Mouse (Mus musculus) kidney, postnatal 0 days (tissue): ENCODE data around the gene Fbxo41. TPM values are rescaled to one million over a fixed set of nuclear protein-coding genes. Genes with fewer than 3 reads are reported as not detected.

Experiments
- ATAC-seq: fragments of 200-750 bp; cut with Nextera tagmentation; replicated peaks from 2 replicates; pipeline ENCODE4 v1.8.0; 2017; ENCODE audit warnings: low read depth, moderate number of reproducible peaks, moderate TSS enrichment, moderate library complexity; ENCODE audit not compliant: low FRiP score
- DNase-seq: peaks from one replicate; pipeline ENCODE4 v3.0.0-alpha.2; 2016; ENCODE audit warnings: low spot score
- H3K27ac ChIP-seq: fragments of 300-500 bp; sonication (generic); 2 replicates; pipeline ENCODE4 v1.5.1; 2014; ENCODE audit warnings: mild to moderate bottlenecking
- H3K27me3 ChIP-seq: fragments of 300-500 bp; sonication (generic); 2 replicates; pipeline ENCODE4 v1.6.1; 2014; ENCODE audit warnings: low read length, mixed read lengths; ENCODE audit not compliant: insufficient read depth
- H3K36me3 ChIP-seq: fragments of 300-500 bp; sonication (generic); 2 replicates; pipeline ENCODE4 v1.6.1; 2014; ENCODE audit warnings: low read length, mixed read lengths; ENCODE audit not compliant: insufficient read depth
- H3K4me1 ChIP-seq: fragments of 300-500 bp; sonication (generic); replicated peaks from 2 replicates; pipeline ENCODE4 v1.6.1; 2014; ENCODE audit warnings: antibody characterized with exemption, low read length, mixed read lengths; ENCODE audit not compliant: insufficient read depth
- H3K4me2 ChIP-seq: fragments of 300-500 bp; sonication (generic); 2 replicates; pipeline ENCODE4 v1.6.1; 2014; ENCODE audit warnings: mild to moderate bottlenecking, low read length, moderate library complexity, mixed read lengths
- H3K4me3 ChIP-seq: fragments of 300-500 bp; sonication (generic); replicated peaks from 2 replicates; pipeline ENCODE4 v1.5.1; 2014; ENCODE audit warnings: low read depth, low read length
- H3K9ac ChIP-seq: fragments of 300-500 bp; sonication (generic); 2 replicates; pipeline ENCODE4 v1.6.1; 2014; ENCODE audit warnings: low read depth, low read length
- H3K9me3 ChIP-seq: fragments of 300-500 bp; sonication (generic); replicated peaks from 2 replicates; pipeline ENCODE4 v1.6.1; 2016; ENCODE audit warnings: low read length, inconsistent platforms, mixed read lengths
- CTCF ChIP-seq: IDR thresholded peaks from 2 replicates; pipeline ENCODE4 v1.5.1; 2016; ENCODE audit warnings: antibody characterized with exemption, low read depth, mild to moderate bottlenecking, moderate library complexity
- WGBS: fragments of 180-500 bp; shearing (Covaris S2); extraction: QIAGEN DNeasy Blood & Tissue Kit; methylation state at CpG from one replicate; pipeline ENCODE4 v1.1.7; 2014; 5-methylcytosine and 5-hydroxymethylcytosine counted together
- polyA plus RNA-seq: library from polyadenylated mRNA; unstranded; fragments of >200 nt; fragmentation: Nextera tagmentation; extraction: Ambion mirVana; gene quantifications from 2 replicates; pipeline ENCODE4 v1.2.1, GENCODE M21; 2015

Fbxo41 gene
- polyA plus RNA-seq, 1 experiment from 2014 or later, result 0.04 TPM

GRCm38 (mm10) chr6:85510476-85510875, 7.7 kb upstream of the Fbxo41 start:
- Histone ChIP-seq H3K27ac (no peak overlapping the region), H3K9ac (no peak overlapping the region), H3K4me2 (no peak overlapping the region), H3K27me3 (peaks cover 56% of the 10 kb centered on the region), H3K4me3 (no peak overlapping the region), H3K4me1 (no peaks in the 10 kb centered on the region; the same call in 1 of the 2 replicates), H3K9me3 (no peaks in the 10 kb centered on the region), H3K36me3 (no peaks in the 10 kb centered on the region)
- peak; percentile 65 for TF ChIP-seq CTCF
- no peak for ATAC-seq
- peak; percentile 71 for DNase-seq
- 3% methylated on average over 6 of the region's 6 CpGs for WGBS

GRCm38 (mm10) chr6:85508602-85509001, 5.8 kb upstream of the Fbxo41 start:
- peaks cover 39% of the 10 kb centered on the region for H3K27me3 ChIP-seq
- H3K9ac ChIP-seq, result no peak overlapping the region
- ATAC-seq (no peak), DNase-seq (no peak)
- H3K4me3 ChIP-seq, result no peak overlapping the region
- H3K27ac ChIP-seq, result no peak overlapping the region
- H3K4me2 ChIP-seq, result no peak overlapping the region
- H3K9me3 ChIP-seq, result no peaks in the 10 kb centered on the region
- no peak for TF ChIP-seq CTCF
- WGBS, result 54% methylated on average over 5 of the region's 5 CpGs
- no peaks in the 10 kb centered on the region; the same call in 1 of the 2 replicates for H3K4me1 ChIP-seq
- H3K36me3 ChIP-seq, result no peaks in the 10 kb centered on the region

- Histone ChIP-seq H3K4me3 (no peak overlapping the region), H3K27me3 (peaks cover 4% of the 10 kb centered on the region; the same call in 1 of the 2 replicates), H3K9ac (no peak overlapping the region), H3K9me3 (no peaks in the 10 kb centered on the region), H3K4me1 (0 out of 2 replicates have a peak, but pooled peaks cover 10% of the 10 kb centered on the region), H3K36me3 (no peaks in the 10 kb centered on the region), H3K4me2 (no peak overlapping the region), H3K27ac (no peak overlapping the region)
- no peak for TF ChIP-seq CTCF
- DNase-seq (no peak), ATAC-seq (no peak)
- WGBS, result 86% methylated on average over 2 of the region's 2 CpGs
Measured at GRCm38 (mm10) chr6:85504908-85505307, 2.1 kb upstream of the Fbxo41 start.

- H3K4me2 ChIP-seq, result peak overlapping the region; percentile 99
- H3K9ac ChIP-seq, result peak overlapping the region; percentile 52
- no peak overlapping the region for H3K27ac ChIP-seq
- 0 out of 2 replicates have a peak, but pooled peaks cover 10% of the 10 kb centered on the region for H3K4me1 ChIP-seq
- no peaks in the 10 kb centered on the region for H3K36me3 ChIP-seq
- H3K27me3 ChIP-seq, result no peaks in the 10 kb centered on the region
- H3K4me3 ChIP-seq, result peak overlapping the region; percentile 53
- H3K9me3 ChIP-seq, result no peaks in the 10 kb centered on the region
- TF ChIP-seq CTCF, result no peak
- DNase-seq (no peak), ATAC-seq (peak; percentile 43)
- 1% methylated on average over 35 of the region's 37 CpGs for WGBS
Measured at GRCm38 (mm10) chr6:85502103-85502910, 487 bp downstream of the Fbxo41 start.

GRCm38 (mm10) chr6:85501571-85502102, 1.2 kb downstream of the Fbxo41 start:
- TF ChIP-seq CTCF, result no peak
- no peak for ATAC-seq
- H3K36me3 ChIP-seq, result no peaks in the 10 kb centered on the region
- WGBS, result 10% methylated on average over 6 of the region's 6 CpGs
- peak overlapping the region; percentile 99; the same call in 1 of the 2 replicates for H3K4me2 ChIP-seq
- H3K9me3 ChIP-seq, result no peaks in the 10 kb centered on the region
- H3K27me3 ChIP-seq, result no peaks in the 10 kb centered on the region
- DNase-seq, result no peak
- H3K4me1 ChIP-seq, result 0 out of 2 replicates have a peak, but pooled peaks cover 10% of the 10 kb centered on the region
- H3K27ac ChIP-seq, result no peak overlapping the region
- no peak overlapping the region for H3K4me3 ChIP-seq
- no peak overlapping the region for H3K9ac ChIP-seq

- Histone ChIP-seq H3K27me3 (no peaks in the 10 kb centered on the region), H3K4me2 (no peak overlapping the region), H3K9ac (no peak overlapping the region), H3K27ac (no peak overlapping the region), H3K4me3 (no peak overlapping the region), H3K36me3 (no peaks in the 10 kb centered on the region), H3K9me3 (no peaks in the 10 kb centered on the region), H3K4me1 (0 out of 2 replicates have a peak, but pooled peaks cover 10% of the 10 kb centered on the region)
- no peak for TF ChIP-seq CTCF
- ATAC-seq, result no peak
- no peak for DNase-seq
- 46% methylated on average over 1 of the region's 1 CpGs for WGBS
Measured at GRCm38 (mm10) chr6:85500416-85500815, 2.4 kb downstream of the Fbxo41 start.
